Mouse (Mus musculus): ENCODE measurements at regions not wholly inside any gene's neighbourhood (a gene's known extent, or its start where the extent isn't known, plus 50 kb on each side); places are given as distances from the start of the nearest gene placed in this dataset.
A peak's percentile ranks its signal among the peaks of the same experiment; 100 is the strongest.

- no peak for DNase-seq (ENCODE audit: low read depth, low spot score)
Observed at GRCm38 (mm10) chr6:117613656-117614350, 227.2 kb upstream of the Zfp637 start.

GRCm38 (mm10) chr6:117614386-117614785, 226.6 kb upstream of the Zfp637 start:
- DNase-seq (ENCODE audit: low read depth, low spot score), result no peak

DNA sequence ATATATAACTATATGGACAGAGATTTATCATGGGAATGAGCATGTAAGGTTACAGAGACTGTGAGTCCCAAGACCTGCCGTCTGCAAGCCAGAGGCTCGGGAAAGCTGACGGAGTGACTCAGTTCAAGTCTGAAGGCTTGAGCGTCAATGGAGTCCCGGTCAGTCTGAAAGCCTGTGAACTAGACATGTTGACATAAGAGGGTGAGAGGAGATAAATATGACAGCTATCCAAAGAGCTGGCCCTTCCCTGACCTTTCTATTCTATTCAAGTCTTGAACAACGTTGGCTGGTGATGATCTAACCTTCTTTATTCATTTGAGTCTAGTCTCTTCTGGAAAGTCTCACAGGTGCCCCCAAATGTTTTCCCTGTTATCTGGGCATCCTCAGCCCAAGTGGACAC, 223.8 kb upstream of the Zfp637 start:
- DNase-seq (ENCODE audit: low read depth, low spot score), result no peak

GRCm38 (mm10) chr6:117617951-117618350, 223.0 kb upstream of the Zfp637 start:
- no peak for DNase-seq (ENCODE audit: low read depth, low spot score)

- DNase-seq (ENCODE audit: low read depth, low spot score), result no peak
Observed at GRCm38 (mm10) chr6:117619606-117620005, 221.4 kb upstream of the Zfp637 start.

DNA sequence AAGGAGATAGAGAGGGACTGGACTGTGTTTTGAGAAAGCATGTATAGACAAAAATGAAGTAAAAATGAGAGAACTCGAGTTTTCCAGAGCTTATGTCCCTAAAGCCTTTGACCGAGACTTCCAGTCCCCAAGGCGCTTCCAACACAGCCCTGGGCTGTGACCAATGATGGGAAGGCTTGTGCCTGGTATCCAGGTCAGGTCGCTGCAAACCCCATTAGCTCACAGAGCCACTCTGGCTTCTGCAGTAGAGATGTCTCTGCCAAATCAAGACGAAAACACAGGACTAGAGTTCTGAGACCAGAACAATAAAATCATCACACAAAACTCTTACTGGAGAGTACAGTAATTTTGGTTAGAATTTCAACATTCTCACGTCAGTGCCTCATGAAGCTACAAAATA, 218.5 kb upstream of the Zfp637 start:
- no peak for DNase-seq (ENCODE audit: low read depth, low spot score)

- DNase-seq (ENCODE audit: low read depth, low spot score), result no peak
Observed at GRCm38 (mm10) chr6:117622946-117623345, 218.0 kb upstream of the Zfp637 start.

- DNase-seq (ENCODE audit: low read depth, low spot score), result no peak
Observed at GRCm38 (mm10) chr6:117625716-117626115, 215.3 kb upstream of the Zfp637 start.

DNA sequence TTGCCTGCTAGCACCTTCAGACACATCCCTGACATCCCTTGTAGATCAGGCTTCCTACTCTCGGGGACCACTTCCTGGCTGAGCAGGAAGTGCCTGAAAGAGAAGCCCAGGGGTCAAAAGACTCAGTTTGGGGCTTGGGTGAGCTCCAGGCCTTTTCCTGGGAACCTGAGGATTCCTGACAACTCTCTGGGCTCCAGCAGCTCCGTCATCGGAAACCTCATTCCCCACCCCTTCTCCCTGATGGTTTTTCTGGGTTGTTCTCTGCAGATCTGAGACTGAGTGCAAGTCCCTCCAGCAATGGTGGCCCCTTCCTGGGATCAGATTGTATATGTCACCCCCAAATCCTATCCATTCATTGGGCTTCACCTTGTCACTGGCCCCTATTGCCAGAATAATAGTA, 213.5 kb upstream of the Zfp637 start:
- no peak for DNase-seq (ENCODE audit: low read depth, low spot score)

DNA sequence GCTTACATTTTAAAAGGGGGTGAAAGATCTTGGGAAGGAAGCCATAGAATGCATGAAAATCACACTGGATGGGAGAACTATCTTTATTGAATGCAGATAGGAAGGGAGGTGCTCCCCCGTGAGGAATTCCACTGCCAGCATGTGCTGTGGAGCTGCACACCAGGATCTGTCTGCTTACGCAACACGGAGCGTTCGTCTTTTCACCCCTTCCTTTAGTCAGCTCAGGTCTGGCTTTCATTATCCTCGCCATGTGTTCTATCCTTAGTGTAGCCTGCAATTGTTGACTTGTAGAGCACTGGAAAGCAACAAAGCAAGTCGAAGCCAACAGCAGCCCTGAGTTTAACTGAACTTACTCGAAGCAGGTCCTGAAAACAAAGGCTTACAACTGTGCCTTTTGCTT, 194.4 kb upstream of the Zfp637 start:
- DNase-seq (ENCODE audit: low read depth, low spot score), result no peak

DNA sequence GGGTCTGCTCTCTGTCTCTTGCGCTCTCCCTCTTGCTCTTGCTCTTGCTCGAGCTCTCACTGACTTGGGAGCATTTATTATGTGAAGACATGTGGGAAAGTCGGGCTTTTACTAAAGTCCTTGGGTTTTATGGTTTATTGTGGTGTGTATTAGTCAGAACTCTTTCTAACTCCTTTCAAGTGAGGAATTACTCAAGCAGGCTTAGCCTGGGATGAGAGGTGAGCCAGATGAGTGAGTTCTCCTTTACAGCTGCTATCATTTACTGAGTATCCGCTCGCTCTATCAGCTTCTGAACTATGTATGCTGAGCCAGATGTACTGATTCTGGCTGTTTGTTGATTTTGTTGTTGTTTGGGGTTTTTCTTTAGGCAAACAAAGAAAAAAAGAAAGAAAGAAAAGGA, 190.4 kb upstream of the Zfp637 start:
- no peak for DNase-seq (ENCODE audit: low read depth, low spot score)

DNA sequence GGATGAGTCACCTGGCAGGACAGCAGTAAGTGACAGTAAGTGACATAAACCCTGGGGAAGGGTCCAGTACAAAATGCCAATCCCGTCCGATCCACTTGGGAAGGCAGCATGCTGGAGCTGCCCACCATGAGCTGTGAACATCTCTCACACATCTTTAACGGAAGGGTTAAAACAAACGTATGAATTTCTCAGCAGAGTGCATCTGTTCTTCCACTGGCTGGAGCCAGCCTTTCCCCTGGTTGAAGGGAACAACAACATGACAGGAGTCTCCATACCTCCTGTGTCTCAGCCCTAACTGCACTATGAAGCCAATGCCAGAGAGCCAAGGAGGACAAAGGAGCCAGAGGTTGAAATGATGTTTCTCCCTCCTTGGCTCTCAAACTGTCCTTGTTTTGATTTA, 189.4 kb upstream of the Zfp637 start:
- DNase-seq (ENCODE audit: low read depth, low spot score), result no peak

GRCm38 (mm10) chr6:117652012-117652411, 189.0 kb upstream of the Zfp637 start:
- no peak for DNase-seq (ENCODE audit: low read depth, low spot score)

DNA sequence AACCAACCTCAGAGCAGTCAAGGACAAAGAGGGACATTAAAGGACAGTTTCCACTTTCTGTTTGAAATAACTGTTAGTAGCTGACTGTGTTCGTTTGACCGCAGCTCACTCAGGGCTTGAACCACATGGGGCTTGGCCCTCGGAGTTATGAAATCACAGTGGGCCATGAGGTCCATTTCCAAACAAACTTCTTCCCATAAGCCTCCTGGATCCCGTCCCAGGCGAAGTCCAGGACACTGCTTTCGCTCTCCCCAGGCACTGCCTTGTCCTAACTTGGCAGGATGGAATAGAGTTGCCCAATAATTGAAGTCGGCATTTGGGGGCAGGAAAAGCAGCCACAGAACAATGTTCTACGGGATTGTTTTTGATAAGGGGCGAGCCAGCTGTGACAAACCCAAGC, 188.1 kb upstream of the Zfp637 start:
- DNase-seq (ENCODE audit: low read depth, low spot score), result no peak

- DNase-seq (ENCODE audit: low read depth, low spot score), result no peak
Observed at GRCm38 (mm10) chr6:117653886-117654425, 187.0 kb upstream of the Zfp637 start.

GRCm38 (mm10) chr6:117655986-117656385, 185.0 kb upstream of the Zfp637 start:
- DNase-seq (ENCODE audit: low read depth, low spot score), result no peak

GRCm38 (mm10) chr6:117660576-117660975, 180.4 kb upstream of the Zfp637 start:
- peak; percentile 32 for DNase-seq (ENCODE audit: low read depth, low spot score)

GRCm38 (mm10) chr6:117662635-117663034, 178.3 kb upstream of the Zfp637 start:
- no peak for DNase-seq (ENCODE audit: low read depth, low spot score)

DNA sequence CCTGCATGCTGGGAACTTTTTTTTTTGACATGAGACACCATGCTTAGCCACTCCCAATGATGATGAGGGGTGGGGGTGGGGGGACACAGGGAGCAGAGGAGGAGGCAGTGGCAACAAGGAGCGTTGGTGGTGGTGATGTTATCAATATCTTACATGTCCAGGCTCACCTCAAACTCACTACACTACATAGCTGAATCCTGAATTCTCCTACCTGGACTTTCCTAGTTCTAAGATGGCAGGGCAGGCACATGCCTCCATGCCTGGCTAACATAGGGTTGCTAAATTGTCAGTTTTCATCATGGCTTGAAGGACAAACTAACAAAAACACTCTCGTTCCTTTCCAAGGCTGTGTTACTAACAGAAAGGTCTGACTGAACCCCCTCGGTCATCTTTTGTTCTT, 170.6 kb upstream of the Zfp637 start:
- DNase-seq (ENCODE audit: low read depth, low spot score), result no peak

DNA sequence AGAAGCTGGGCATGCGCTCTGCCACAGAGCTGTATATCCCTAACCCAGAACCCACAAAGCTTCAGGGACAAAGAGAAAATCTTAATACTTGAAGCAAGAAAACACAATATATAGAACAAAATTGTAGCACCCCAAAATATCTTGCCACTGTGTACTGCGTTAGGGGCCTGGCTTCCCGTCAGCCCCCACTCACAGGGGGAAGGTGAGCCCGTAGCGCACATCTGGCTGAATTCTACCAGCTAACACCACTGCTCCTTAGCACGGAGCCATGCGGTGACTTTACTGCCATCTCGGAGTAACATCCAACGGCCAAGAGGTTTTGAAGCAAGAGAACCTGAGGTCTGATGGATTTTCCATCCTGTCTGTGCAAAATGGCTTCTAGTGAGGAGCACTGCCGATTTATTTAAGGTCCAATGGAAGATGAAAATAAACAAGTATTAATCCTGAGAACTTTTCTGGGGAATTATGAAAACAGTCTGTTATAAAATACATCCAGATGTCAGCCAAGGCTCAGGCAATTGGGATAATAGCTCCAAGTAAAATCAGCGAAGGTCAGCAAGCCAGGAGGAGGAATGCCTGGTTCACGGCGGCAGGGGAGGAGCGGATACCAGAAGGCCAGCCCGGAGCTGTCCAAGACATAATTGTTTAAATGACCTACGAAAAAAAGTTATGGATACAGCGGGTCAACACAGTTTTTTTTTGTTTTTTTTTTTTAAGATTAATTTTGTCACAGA, 170.0 kb upstream of the Zfp637 start:
- no peak for DNase-seq (ENCODE audit: low read depth, low spot score)

DNA sequence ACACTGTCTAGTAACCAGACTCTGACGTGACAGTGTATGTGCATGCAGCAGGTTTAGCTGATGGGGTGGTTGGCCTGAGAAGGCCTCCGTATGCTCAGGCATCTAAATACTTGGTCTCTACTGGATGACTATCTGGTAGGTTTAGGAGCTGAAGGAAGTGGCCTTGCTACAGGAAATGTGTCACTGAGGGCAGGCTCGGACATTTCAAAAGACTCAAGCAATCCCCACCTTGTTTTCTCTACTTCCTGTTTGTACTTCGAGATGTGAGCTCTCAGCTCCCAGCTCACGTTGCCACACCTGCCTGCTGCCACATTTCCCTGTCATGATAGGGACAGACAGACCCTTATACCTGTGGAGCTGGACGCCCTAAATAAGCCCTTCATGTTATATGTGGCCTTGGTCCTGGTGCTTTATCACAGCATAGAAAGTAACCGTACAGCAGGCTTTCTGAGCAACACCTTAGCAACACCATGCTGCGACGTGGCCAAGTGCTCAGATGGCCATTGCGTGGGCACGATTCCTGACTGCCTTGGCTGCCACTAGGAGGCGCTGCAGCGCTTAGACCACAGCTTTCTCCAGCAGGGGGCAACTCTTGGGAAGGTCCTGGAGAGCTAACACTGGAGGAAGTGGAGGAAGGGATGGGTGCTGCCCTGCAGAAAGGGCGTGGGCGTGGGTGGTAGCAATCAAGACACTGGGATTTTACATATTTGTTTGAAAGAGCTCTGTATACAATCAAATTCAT, 165.8 kb upstream of the Zfp637 start:
- peak; percentile 58 for DNase-seq (ENCODE audit: low read depth, low spot score)

DNA sequence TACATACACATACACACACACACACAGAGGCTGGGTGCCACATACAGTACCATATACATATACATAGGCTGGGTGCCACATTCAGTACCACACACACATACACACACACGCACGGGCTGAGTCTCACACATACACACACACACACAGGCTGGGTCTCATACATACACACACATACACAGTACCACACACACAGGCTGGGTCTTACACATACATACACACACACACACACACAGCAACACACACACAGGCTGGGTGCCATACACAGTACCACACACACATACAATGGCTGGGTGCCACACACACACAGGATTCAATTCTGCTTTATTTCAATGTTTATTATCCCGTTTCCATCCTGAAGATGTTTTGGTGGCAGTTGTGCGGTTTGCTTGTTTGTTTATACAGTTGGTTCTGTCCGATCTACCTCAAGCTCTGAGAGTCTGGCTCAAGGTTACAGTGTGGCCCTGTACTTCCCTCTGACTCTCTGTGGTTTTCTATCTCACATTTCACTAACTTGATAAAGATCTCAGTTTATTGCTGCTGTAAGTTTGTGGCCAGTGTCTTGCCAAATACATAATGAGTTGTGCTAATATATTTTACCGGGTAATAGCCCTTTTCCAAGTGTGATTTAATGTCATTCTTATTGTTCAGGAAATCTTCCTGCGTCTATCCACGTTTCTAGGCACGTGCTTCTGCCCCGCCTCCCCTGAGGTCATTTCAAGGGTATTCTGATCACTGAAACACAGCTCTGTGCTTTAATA, 164.7 kb upstream of the Zfp637 start:
- no peak for DNase-seq (ENCODE audit: low read depth, low spot score)
